Mouse (Mus musculus): ENCODE data around the gene Usp7. TPM values are rescaled to one million over a fixed set of nuclear protein-coding genes. Genes with fewer than 3 reads are reported as not detected.

The Usp7 gene
- polyA plus RNA-seq, 1 experiment from 2014 or later: 44.7 TPM

DNA sequence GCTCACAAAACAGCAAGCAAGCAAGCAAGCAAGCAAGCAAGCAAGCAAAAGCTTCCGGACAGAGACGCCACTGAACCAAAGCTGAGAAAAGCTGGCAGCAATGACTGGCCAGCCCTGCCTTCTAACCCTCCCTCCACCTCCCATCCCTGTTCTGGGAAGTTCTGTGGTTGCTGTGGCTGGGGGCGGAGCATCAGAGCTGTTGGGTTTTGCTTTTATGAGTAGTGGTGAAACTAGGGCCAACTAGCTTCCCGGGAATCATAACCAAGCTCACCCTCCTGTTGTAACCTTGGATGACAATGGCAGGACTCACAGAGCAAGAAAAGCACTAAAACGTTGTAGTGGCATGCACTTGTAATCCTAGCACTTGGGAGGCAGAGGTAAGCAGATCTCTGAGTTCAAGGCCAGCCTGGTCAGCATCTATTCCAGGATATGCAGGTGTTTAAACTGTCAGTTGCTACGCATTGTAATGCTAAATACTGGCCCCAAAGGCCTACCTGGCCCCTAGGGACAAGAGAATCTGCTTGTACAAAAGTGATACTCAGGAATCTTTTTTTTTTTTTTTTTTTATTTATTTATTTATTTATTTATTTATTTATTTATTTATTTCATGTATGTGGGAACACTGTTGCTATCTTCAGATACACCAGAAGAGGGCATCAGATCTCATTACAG lies 43.8 kb downstream of the Usp7 start:
- no peaks in the 10 kb centered on the region for H3K36me3 ChIP-seq (replicated peaks; ENCODE audit: control insufficient read depth, insufficient read depth)
- ATAC-seq (ENCODE audit: low FRiP score) (no peak), DNase-seq (ENCODE audit: low spot score) (no peak)
- no peak overlapping the region for H3K9ac ChIP-seq
- H3K27ac ChIP-seq: no peak overlapping the region
- no peaks in the 10 kb centered on the region for H3K9me3 ChIP-seq (ENCODE audit: control insufficient read depth, low read length)
- H3K27me3 ChIP-seq (ENCODE audit: control insufficient read depth, insufficient read depth, low read length): no peaks in the 10 kb centered on the region
- H3K4me3 ChIP-seq (replicated peaks; ENCODE audit: low read length): no peak overlapping the region
- H3K4me2 ChIP-seq (replicated peaks): no peak overlapping the region
- H3K4me1 ChIP-seq (replicated peaks; ENCODE audit: control insufficient read depth, insufficient read depth, low read length): no peaks in the 10 kb centered on the region
- WGBS: 85% methylated on average over 6 of the region's 6 CpGs

GRCm38 (mm10) chr16:8747772-8748171 lies 44.3 kb downstream of the Usp7 start:
- no peaks in the 10 kb centered on the region for H3K36me3 ChIP-seq (replicated peaks; ENCODE audit: control insufficient read depth, insufficient read depth)
- H3K4me1 ChIP-seq (replicated peaks; ENCODE audit: control insufficient read depth, insufficient read depth, low read length): no peaks in the 10 kb centered on the region
- 93% methylated on average over 3 of the region's 3 CpGs for WGBS
- H3K4me2 ChIP-seq (replicated peaks): no peak overlapping the region
- no peak overlapping the region for H3K27ac ChIP-seq
- DNase-seq (ENCODE audit: low spot score): no peak
- H3K4me3 ChIP-seq (replicated peaks; ENCODE audit: low read length): no peak overlapping the region
- no peaks in the 10 kb centered on the region for H3K27me3 ChIP-seq (ENCODE audit: control insufficient read depth, insufficient read depth, low read length)
- H3K9me3 ChIP-seq (ENCODE audit: control insufficient read depth, low read length): no peaks in the 10 kb centered on the region
- no peak for ATAC-seq (ENCODE audit: low FRiP score)
- H3K9ac ChIP-seq: no peak overlapping the region

- H3K4me1 ChIP-seq (replicated peaks; ENCODE audit: control insufficient read depth, insufficient read depth, low read length): no peaks in the 10 kb centered on the region
- no peak for DNase-seq (ENCODE audit: low spot score)
- H3K36me3 ChIP-seq (replicated peaks; ENCODE audit: control insufficient read depth, insufficient read depth): no peaks in the 10 kb centered on the region
- H3K9ac ChIP-seq: no peak overlapping the region
- no peak overlapping the region for H3K4me2 ChIP-seq (replicated peaks)
- H3K27ac ChIP-seq: no peak overlapping the region
- WGBS: 87% methylated on average over 2 of the region's 2 CpGs
- ATAC-seq (ENCODE audit: low FRiP score): no peak
- H3K4me3 ChIP-seq (replicated peaks; ENCODE audit: low read length): no peak overlapping the region
- no peaks in the 10 kb centered on the region for H3K9me3 ChIP-seq (ENCODE audit: control insufficient read depth, low read length)
- no peaks in the 10 kb centered on the region for H3K27me3 ChIP-seq (ENCODE audit: control insufficient read depth, insufficient read depth, low read length)
Observed at GRCm38 (mm10) chr16:8746509-8746908, 45.6 kb downstream of the Usp7 start.

- Histone ChIP-seq H3K4me3 (replicated peaks; ENCODE audit: low read length) (no peak overlapping the region), H3K27me3 (ENCODE audit: control insufficient read depth, insufficient read depth, low read length) (no peaks in the 10 kb centered on the region), H3K27ac (no peak overlapping the region), H3K4me1 (replicated peaks; ENCODE audit: control insufficient read depth, insufficient read depth, low read length) (no peaks in the 10 kb centered on the region), H3K4me2 (replicated peaks) (no peak overlapping the region), H3K36me3 (replicated peaks; ENCODE audit: control insufficient read depth, insufficient read depth) (no peaks in the 10 kb centered on the region), H3K9me3 (ENCODE audit: control insufficient read depth, low read length) (no peaks in the 10 kb centered on the region), H3K9ac (no peak overlapping the region)
- ATAC-seq (ENCODE audit: low FRiP score): no peak
- no peak for DNase-seq (ENCODE audit: low spot score)
- 90% methylated on average over 2 of the region's 2 CpGs for WGBS
Observed at GRCm38 (mm10) chr16:8745751-8746150, 46.4 kb downstream of the Usp7 start.

DNA sequence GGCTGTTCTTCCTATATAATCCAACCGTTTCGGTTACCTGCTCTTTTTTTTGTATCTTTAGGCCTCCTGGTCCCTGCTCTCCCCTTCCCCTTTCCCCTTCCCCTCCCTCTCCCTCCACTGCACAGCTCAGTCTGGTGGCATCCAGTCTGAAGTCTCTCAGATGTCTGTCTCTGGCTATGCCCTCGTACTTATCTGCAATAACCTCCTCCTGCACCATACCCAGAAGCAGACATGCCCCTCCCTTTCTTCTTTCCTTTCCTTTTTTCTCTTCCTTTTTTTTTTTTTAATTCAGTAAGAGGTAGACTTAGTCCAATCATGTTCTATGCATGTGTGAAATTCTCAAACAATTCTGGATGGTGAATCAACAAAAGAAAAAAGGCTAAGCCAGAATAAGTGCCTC lies 48.1 kb downstream of the Usp7 start:
- 80% methylated on average over 3 of the region's 3 CpGs for WGBS
- Histone ChIP-seq H3K9ac (no peak overlapping the region), H3K9me3 (ENCODE audit: control insufficient read depth, low read length) (no peaks in the 10 kb centered on the region), H3K36me3 (replicated peaks; ENCODE audit: control insufficient read depth, insufficient read depth) (no peaks in the 10 kb centered on the region), H3K27me3 (ENCODE audit: control insufficient read depth, insufficient read depth, low read length) (no peaks in the 10 kb centered on the region), H3K27ac (no peak overlapping the region), H3K4me2 (replicated peaks) (no peak overlapping the region), H3K4me1 (replicated peaks; ENCODE audit: control insufficient read depth, insufficient read depth, low read length) (no peaks in the 10 kb centered on the region), H3K4me3 (replicated peaks; ENCODE audit: low read length) (no peak overlapping the region)
- ATAC-seq (ENCODE audit: low FRiP score) (no peak), DNase-seq (ENCODE audit: low spot score) (no peak)

DNA sequence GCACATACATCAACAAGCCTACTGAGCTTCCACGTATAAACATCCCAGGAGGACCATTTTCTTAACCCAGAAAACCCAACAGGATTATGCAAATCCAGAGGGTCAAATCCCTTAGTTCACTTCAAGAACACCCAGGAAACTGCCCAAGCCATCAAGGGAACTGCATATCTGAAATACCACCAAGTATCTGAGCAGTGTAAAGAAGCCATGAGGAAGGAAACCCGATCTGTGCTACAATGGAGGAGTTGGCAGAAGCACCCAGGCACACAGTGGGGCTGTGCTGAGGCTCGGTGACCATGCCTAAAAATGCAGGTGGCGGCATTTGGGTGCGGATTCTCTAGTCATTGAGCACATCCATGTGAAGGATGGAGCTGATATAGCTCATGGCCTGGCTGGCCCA lies 50.4 kb downstream of the Usp7 start:
- H3K27me3 ChIP-seq (ENCODE audit: control insufficient read depth, insufficient read depth, low read length): no peaks in the 10 kb centered on the region
- no peak for DNase-seq (ENCODE audit: low spot score)
- H3K4me2 ChIP-seq (replicated peaks): no peak overlapping the region
- ATAC-seq (ENCODE audit: low FRiP score): no peak
- no peak overlapping the region for H3K9ac ChIP-seq
- 77% methylated on average over 5 of the region's 5 CpGs for WGBS
- no peaks in the 10 kb centered on the region for H3K9me3 ChIP-seq (ENCODE audit: control insufficient read depth, low read length)
- no peaks in the 10 kb centered on the region for H3K36me3 ChIP-seq (replicated peaks; ENCODE audit: control insufficient read depth, insufficient read depth)
- H3K27ac ChIP-seq: no peak overlapping the region
- H3K4me3 ChIP-seq (replicated peaks; ENCODE audit: low read length): no peak overlapping the region
- peaks cover 6% of the 10 kb centered on the region for H3K4me1 ChIP-seq (replicated peaks; ENCODE audit: control insufficient read depth, insufficient read depth, low read length)

DNA sequence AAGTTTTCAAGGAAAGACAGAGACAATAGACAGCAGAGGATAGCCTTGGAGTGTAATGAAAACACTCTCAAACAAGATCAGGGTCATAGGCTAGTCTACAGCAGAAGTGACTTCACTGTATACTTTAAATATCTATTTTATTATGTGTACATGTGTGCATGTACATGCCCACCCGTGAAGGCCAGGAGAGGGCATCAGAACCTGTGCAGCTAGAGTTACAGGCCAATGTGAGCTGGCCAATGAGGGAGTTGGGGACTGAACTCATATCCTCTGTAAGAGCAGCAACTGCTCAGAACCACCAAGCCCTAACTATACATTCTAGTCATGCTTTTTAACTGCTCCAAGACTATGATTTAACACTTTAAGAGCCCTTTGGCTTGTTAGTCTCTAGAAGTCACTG lies 51.0 kb downstream of the Usp7 start:
- no peaks in the 10 kb centered on the region for H3K36me3 ChIP-seq (replicated peaks; ENCODE audit: control insufficient read depth, insufficient read depth)
- 64% methylated on average over 1 of the region's 1 CpGs for WGBS
- H3K4me1 ChIP-seq (replicated peaks; ENCODE audit: control insufficient read depth, insufficient read depth, low read length): peaks cover 12% of the 10 kb centered on the region
- no peak overlapping the region for H3K4me3 ChIP-seq (replicated peaks; ENCODE audit: low read length)
- DNase-seq (ENCODE audit: low spot score) (no peak), ATAC-seq (ENCODE audit: low FRiP score) (no peak)
- H3K27me3 ChIP-seq (ENCODE audit: control insufficient read depth, insufficient read depth, low read length): no peaks in the 10 kb centered on the region
- no peak overlapping the region for H3K27ac ChIP-seq
- no peak overlapping the region for H3K4me2 ChIP-seq (replicated peaks)
- H3K9me3 ChIP-seq (ENCODE audit: control insufficient read depth, low read length): no peaks in the 10 kb centered on the region
- no peak overlapping the region for H3K9ac ChIP-seq

DNA sequence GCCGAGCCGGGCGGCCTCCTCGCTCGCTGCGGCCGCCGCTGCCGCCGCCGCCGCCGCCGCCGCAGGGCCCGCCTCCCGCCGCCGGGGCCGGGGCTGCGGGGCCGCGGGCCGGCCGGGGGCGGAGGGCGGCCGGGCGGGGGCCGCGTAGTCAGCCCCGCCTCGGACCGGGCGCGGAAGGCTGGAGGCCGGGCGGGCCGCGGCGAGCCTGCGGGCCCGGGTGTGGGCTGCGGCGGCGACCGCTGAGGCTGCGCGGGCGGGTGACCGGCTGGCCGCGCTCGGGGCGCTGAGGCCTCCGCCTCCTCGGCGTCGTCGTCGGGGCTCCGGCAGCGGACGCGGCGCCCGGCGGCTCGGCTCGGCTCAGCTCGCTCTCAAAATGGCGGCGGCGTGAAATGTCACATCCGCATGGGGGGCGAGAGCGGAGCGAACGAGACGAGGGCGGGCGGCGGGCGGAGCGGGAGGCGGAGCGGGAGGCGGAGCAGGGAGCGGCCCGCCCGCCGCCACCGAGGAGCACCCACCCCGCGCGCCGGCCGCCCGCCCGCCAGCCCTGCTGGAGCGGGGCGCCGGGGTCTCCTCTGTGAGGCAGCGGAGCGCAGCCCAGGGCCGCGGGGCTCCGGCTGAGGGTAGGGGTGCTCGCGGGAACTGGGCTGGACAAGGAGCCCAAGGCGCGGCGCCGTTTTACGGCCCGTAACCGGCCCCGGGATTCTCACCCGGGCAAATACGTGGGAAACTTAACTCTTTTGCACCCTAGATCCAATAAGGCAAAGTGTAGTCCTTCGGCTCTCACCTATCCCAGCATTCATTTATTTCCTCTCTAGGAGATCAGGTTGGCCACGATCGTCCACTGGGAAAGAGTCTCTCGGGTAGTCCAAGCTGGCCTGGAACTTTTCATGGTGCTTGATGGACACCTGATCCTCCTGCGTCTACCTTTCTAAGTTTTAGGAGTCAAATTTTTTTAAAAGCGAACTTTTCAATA lies 53.3 kb downstream of the Usp7 start:
- Histone ChIP-seq H3K36me3 (replicated peaks; ENCODE audit: control insufficient read depth, insufficient read depth) (no peaks in the 10 kb centered on the region), H3K9me3 (ENCODE audit: control insufficient read depth, low read length) (no peaks in the 10 kb centered on the region), H3K27ac (peak overlapping the region; percentile 95), H3K27me3 (ENCODE audit: control insufficient read depth, insufficient read depth, low read length) (no peaks in the 10 kb centered on the region), H3K9ac (peak overlapping the region; percentile 97), H3K4me3 (replicated peaks; ENCODE audit: low read length) (peak overlapping the region; percentile 64), H3K4me1 (replicated peaks; ENCODE audit: control insufficient read depth, insufficient read depth, low read length) (peaks cover 33% of the 10 kb centered on the region), H3K4me2 (replicated peaks) (peak overlapping the region; percentile 58)
- DNase-seq (ENCODE audit: low spot score): peak; percentile 93
- 2% methylated on average over 71 of the region's 126 CpGs for WGBS
- peak; percentile 92 for ATAC-seq (ENCODE audit: low FRiP score)

DNA sequence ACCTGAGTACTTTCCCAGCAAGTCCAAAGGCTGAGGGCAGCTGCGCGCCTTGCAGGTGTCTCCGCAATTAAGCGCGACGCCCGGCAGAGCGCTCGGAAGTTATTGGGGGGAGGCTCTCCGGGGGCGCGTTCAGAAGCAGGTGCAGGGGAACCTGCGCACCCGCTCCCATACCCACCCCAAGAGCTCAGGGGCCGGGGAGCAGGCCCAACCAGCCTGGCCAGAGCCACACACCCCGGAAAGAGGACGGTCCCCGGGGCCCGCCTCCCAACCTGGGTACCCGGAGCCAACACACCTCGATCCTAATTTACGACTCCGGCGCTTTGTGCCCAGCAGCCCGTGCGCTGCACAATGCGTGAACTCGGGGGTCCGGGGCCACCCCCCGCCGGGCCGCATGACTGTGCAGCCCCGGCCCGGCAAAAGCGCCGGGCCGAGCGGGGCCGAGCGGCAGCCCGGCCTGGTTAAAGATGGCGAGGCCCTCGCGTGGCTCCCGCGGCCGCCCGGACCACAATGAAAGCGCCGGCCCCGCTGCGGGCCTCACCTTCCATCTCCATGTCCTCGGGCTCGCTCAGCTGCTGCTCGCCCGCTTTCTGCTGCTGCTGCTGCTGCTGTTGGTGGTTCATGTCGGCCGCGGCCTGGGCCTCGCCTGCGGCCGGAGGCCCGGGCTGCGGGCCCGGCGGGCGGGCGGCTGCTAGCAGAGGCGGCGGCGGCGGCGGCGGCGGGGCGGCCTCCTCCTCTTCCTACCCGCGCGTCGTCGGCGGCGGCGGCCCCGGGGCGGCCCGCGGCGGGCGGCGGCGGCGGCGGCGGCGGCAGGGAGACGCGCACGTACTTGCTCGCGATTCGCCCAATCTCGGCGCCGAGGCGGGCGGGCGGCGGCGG lies 54.2 kb downstream of the Usp7 start:
- no peaks in the 10 kb centered on the region for H3K27me3 ChIP-seq (ENCODE audit: control insufficient read depth, insufficient read depth, low read length)
- H3K4me2 ChIP-seq (replicated peaks): peak overlapping the region; percentile 89
- peaks cover 33% of the 10 kb centered on the region for H3K4me1 ChIP-seq (replicated peaks; ENCODE audit: control insufficient read depth, insufficient read depth, low read length)
- no peaks in the 10 kb centered on the region for H3K36me3 ChIP-seq (replicated peaks; ENCODE audit: control insufficient read depth, insufficient read depth)
- DNase-seq (ENCODE audit: low spot score) (peak; percentile 38), ATAC-seq (ENCODE audit: low FRiP score) (peak; percentile 24; the same call in 1 of the 2 replicates)
- WGBS: under 1% methylated on average over 77 of the region's 110 CpGs
- peak overlapping the region; percentile 96 for H3K4me3 ChIP-seq (replicated peaks; ENCODE audit: low read length)
- peak overlapping the region; percentile 97 for H3K9ac ChIP-seq
- peak overlapping the region; percentile 95 for H3K27ac ChIP-seq
- no peaks in the 10 kb centered on the region for H3K9me3 ChIP-seq (ENCODE audit: control insufficient read depth, low read length)

Measured in hindbrain, embryonic 14.5 days (tissue).